Mouse (Mus musculus): ENCODE data around the gene 6030458C11Rik. TPM values are rescaled to one million over a fixed set of nuclear protein-coding genes. Genes with fewer than 3 reads are reported as not detected.

The 6030458C11Rik gene
- polyA plus RNA-seq (2015; fragmentation: Nextera tagmentation; extraction: Ambion mirVana), result 33.8 and 37.0 TPM in 2 replicates

GRCm38 (mm10) chr15:12824197-12824952, at the start of gene 6030458C11Rik, which contains the start of gene Drosha:
Gene 6030458C11Rik (minus strand): TSS chr15:12824649.
Gene Drosha (plus strand): TSS chr15:12824815.
- Histone ChIP-seq H3K36me3 (replicated peaks) (peaks cover 21% of the 10 kb centered on the region), H3K4me3 (peak within 1 kb of the TSS; percentile 85), H3K9ac (peak within 1 kb of the TSS; percentile 81), H3K9me3 (no peaks in the 10 kb centered on the region), H3K4me2 (peak within 1 kb of the TSS; percentile 69), H3K4me1 (peaks cover 23% of the 10 kb centered on the region), H3K27ac (peak within 1 kb of the TSS; percentile 80), H3K27me3 (replicated peaks) (no peaks in the 10 kb centered on the region)
- under 1% methylated on average over 67 of the region's 67 CpGs for WGBS
- peak; percentile 100 for ATAC-seq (replicated peaks)

GRCm38 (mm10) chr15:12867269-12867668, 42.8 kb upstream of the 6030458C11Rik start:
- H3K9ac ChIP-seq, result no peak overlapping the region
- H3K36me3 ChIP-seq (replicated peaks), result peaks cover 9% of the 10 kb centered on the region
- no peak overlapping the region for H3K4me2 ChIP-seq
- no peaks in the 10 kb centered on the region for H3K4me1 ChIP-seq
- H3K27ac ChIP-seq, result no peak overlapping the region
- H3K27me3 ChIP-seq (replicated peaks), result no peaks in the 10 kb centered on the region
- H3K4me3 ChIP-seq, result no peak overlapping the region
- ATAC-seq (replicated peaks), result no peak
- WGBS, result 70% methylated on average over 8 of the region's 8 CpGs
- no peaks in the 10 kb centered on the region for H3K9me3 ChIP-seq

- Histone ChIP-seq H3K27ac (no peak overlapping the region), H3K9me3 (no peaks in the 10 kb centered on the region), H3K4me2 (no peak overlapping the region), H3K4me3 (no peak overlapping the region), H3K36me3 (replicated peaks) (peaks cover 16% of the 10 kb centered on the region), H3K4me1 (no peaks in the 10 kb centered on the region), H3K9ac (no peak overlapping the region), H3K27me3 (replicated peaks) (no peaks in the 10 kb centered on the region)
- 84% methylated on average over 7 of the region's 7 CpGs for WGBS
- no peak for ATAC-seq (replicated peaks)
These were observed 41.3 kb upstream of the 6030458C11Rik start for GRCm38 (mm10) chr15:12865595-12866314.

- H3K36me3 ChIP-seq (replicated peaks), result peaks cover 26% of the 10 kb centered on the region
- no peaks in the 10 kb centered on the region for H3K4me1 ChIP-seq
- no peaks in the 10 kb centered on the region for H3K9me3 ChIP-seq
- H3K9ac ChIP-seq, result no peak overlapping the region
- no peak for ATAC-seq (replicated peaks)
- H3K27me3 ChIP-seq (replicated peaks), result no peaks in the 10 kb centered on the region
- no peak overlapping the region for H3K27ac ChIP-seq
- H3K4me2 ChIP-seq, result no peak overlapping the region
- WGBS, result 82% methylated on average over 1 of the region's 1 CpGs
- H3K4me3 ChIP-seq, result no peak overlapping the region
These were observed 39.2 kb upstream of the 6030458C11Rik start for GRCm38 (mm10) chr15:12863669-12864068.

- no peak overlapping the region for H3K4me2 ChIP-seq
- no peak overlapping the region for H3K9ac ChIP-seq
- H3K4me1 ChIP-seq, result no peaks in the 10 kb centered on the region
- H3K9me3 ChIP-seq, result no peaks in the 10 kb centered on the region
- no peak overlapping the region for H3K27ac ChIP-seq
- ATAC-seq (replicated peaks), result no peak
- WGBS, result 92% methylated on average over 3 of the region's 3 CpGs
- no peaks in the 10 kb centered on the region for H3K27me3 ChIP-seq (replicated peaks)
- H3K36me3 ChIP-seq (replicated peaks), result peaks cover 27% of the 10 kb centered on the region; the same call in 1 of the 2 replicates
- H3K4me3 ChIP-seq, result no peak overlapping the region
These were observed 37.6 kb upstream of the 6030458C11Rik start for GRCm38 (mm10) chr15:12862061-12862460.

- no peak overlapping the region for H3K9ac ChIP-seq
- H3K4me1 ChIP-seq, result no peaks in the 10 kb centered on the region
- no peak overlapping the region for H3K4me3 ChIP-seq
- no peaks in the 10 kb centered on the region for H3K27me3 ChIP-seq (replicated peaks)
- no peak overlapping the region for H3K4me2 ChIP-seq
- H3K36me3 ChIP-seq (replicated peaks), result peaks cover 54% of the 10 kb centered on the region
- WGBS, result 97% methylated on average over 3 of the region's 3 CpGs
- no peaks in the 10 kb centered on the region for H3K9me3 ChIP-seq
- ATAC-seq (replicated peaks), result no peak
- H3K27ac ChIP-seq, result no peak overlapping the region
These were observed 34.2 kb upstream of the 6030458C11Rik start for GRCm38 (mm10) chr15:12858645-12859044.

- 91% methylated on average over 12 of the region's 12 CpGs for WGBS
- Histone ChIP-seq H3K4me3 (no peak overlapping the region), H3K4me2 (no peak overlapping the region), H3K4me1 (no peaks in the 10 kb centered on the region), H3K27ac (no peak overlapping the region), H3K27me3 (replicated peaks) (no peaks in the 10 kb centered on the region), H3K9ac (no peak overlapping the region), H3K36me3 (replicated peaks) (peaks cover 57% of the 10 kb centered on the region), H3K9me3 (no peaks in the 10 kb centered on the region)
- no peak for ATAC-seq (replicated peaks)
These were observed 33.5 kb upstream of the 6030458C11Rik start for GRCm38 (mm10) chr15:12857840-12858516.

- ATAC-seq (replicated peaks), result no peak
- H3K9me3 ChIP-seq, result no peaks in the 10 kb centered on the region
- H3K4me1 ChIP-seq, result no peaks in the 10 kb centered on the region
- H3K9ac ChIP-seq, result no peak overlapping the region
- H3K27ac ChIP-seq, result no peak overlapping the region
- no peaks in the 10 kb centered on the region for H3K27me3 ChIP-seq (replicated peaks)
- no peak overlapping the region for H3K4me3 ChIP-seq
- H3K4me2 ChIP-seq, result no peak overlapping the region
- H3K36me3 ChIP-seq (replicated peaks), result peaks cover 66% of the 10 kb centered on the region
- WGBS, result 97% methylated on average over 6 of the region's 6 CpGs
These were observed 32.3 kb upstream of the 6030458C11Rik start for GRCm38 (mm10) chr15:12856780-12857179.

- ATAC-seq (replicated peaks), result no peak
- Histone ChIP-seq H3K4me3 (no peak overlapping the region), H3K36me3 (replicated peaks) (peaks cover 66% of the 10 kb centered on the region), H3K27me3 (replicated peaks) (no peaks in the 10 kb centered on the region), H3K9ac (no peak overlapping the region), H3K9me3 (no peaks in the 10 kb centered on the region), H3K4me1 (no peaks in the 10 kb centered on the region), H3K4me2 (no peak overlapping the region), H3K27ac (no peak overlapping the region)
- 94% methylated on average over 8 of the region's 8 CpGs for WGBS
These were observed 29.0 kb upstream of the 6030458C11Rik start for GRCm38 (mm10) chr15:12853471-12853870.

GRCm38 (mm10) chr15:12849373-12849772, 24.9 kb upstream of the 6030458C11Rik start:
- H3K4me3 ChIP-seq, result no peak overlapping the region
- H3K9me3 ChIP-seq, result no peaks in the 10 kb centered on the region
- ATAC-seq (replicated peaks), result no peak
- peaks cover 60% of the 10 kb centered on the region for H3K36me3 ChIP-seq (replicated peaks)
- no peaks in the 10 kb centered on the region for H3K4me1 ChIP-seq
- 86% methylated on average over 4 of the region's 4 CpGs for WGBS
- no peak overlapping the region for H3K27ac ChIP-seq
- no peaks in the 10 kb centered on the region for H3K27me3 ChIP-seq (replicated peaks)
- H3K4me2 ChIP-seq, result no peak overlapping the region
- no peak overlapping the region for H3K9ac ChIP-seq

- 89% methylated on average over 11 of the region's 11 CpGs for WGBS
- H3K4me3 ChIP-seq, result no peak overlapping the region
- H3K27me3 ChIP-seq (replicated peaks), result no peaks in the 10 kb centered on the region
- no peaks in the 10 kb centered on the region for H3K9me3 ChIP-seq
- H3K27ac ChIP-seq, result no peak overlapping the region
- ATAC-seq (replicated peaks), result no peak
- peaks cover 57% of the 10 kb centered on the region for H3K36me3 ChIP-seq (replicated peaks)
- H3K4me1 ChIP-seq, result no peaks in the 10 kb centered on the region
- no peak overlapping the region for H3K9ac ChIP-seq
- H3K4me2 ChIP-seq, result no peak overlapping the region
These were observed 23.9 kb upstream of the 6030458C11Rik start for GRCm38 (mm10) chr15:12848196-12848975.
